Mouse (Mus musculus) mature B cell (primary cell): Measurements from ENCODE around the gene Yes1.
"Not testable (repeated sequence)": the region's sequence is repeated elsewhere in the genome, so short reads cannot be mapped to it uniquely, and the experiment has no call there.

Experiments
- in situ Hi-C: fragments of 300-500 bp; cut with MboI; formaldehyde crosslinking; loops from 2 replicates; pipeline ENCODE4 v1.14.3; 2019

The Yes1 gene

DNA sequence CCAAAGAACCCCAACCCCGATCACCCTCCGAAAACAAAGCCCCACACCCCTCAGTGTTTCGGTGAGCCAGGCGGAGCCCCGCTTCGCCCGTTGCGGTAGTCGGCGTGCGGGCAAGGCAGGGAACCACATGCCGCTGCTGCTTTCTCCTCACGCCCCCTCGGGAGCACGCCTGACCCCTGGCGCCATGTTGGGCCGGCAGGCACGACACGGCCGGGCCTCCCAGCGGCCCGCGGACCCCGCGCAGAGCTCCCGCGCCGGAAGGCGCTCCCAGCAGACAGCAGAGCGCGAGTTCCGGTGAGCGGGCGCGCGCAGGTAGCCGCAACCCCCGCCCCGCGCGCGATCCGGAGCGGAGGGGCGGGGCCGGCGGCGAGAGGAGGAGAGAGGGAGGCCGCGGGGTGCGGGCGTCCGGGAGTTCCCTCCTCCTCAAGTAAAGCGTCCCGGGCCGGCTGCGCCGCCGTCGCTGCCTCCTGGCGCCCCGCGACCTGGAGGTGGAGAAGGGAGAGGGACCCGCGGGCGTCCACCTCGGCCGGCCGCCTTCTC is at the start of gene Yes1:
TSS of gene Yes1 (plus strand) at position 371 of the 540 bp plus-strand sequence.
- in situ Hi-C loops: no loop called here

GRCm38 (mm10) chr5:32564697-32565096 is 46.3 kb upstream of the Yes1 start:
- in situ Hi-C loops: no loop called here

DNA sequence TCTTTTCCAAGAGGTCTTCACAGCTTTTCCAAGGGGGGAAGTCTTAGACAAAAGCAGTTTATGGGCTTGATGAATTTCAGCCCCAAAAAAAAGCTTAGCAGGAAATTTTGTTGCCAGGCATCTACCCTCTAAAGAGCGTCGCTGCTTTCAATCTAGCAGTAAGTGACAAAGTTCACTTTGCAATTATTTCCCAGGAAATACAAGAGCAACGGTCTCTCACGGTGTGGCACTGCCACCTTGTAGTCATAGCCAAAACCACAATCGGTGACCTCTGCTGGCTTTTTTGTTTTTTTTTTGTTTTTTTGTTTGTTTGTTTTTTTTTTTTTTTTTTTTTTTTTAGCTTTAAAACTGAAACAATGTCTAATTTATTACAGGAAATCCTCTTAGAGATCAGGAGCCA is 39.2 kb upstream of the Yes1 start:
- in situ Hi-C loops: no loop called here

DNA sequence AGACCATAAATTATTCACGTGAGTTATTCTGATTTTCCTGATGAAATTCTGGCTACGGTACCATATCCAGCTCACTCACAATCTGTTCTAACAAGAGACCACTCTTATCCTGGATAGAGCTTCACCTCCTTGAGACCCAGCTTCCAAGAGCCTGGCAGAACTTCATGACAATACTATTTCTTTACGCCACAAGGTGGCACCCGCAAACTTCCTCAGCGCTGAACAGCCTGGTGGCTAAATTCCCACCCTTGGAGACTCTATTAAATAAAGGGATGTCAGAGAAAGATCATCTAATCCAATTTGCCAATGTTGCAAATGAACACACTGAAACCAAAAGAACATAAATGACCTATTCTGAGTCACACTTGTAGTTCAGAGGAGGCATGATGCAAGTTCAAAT is 22.8 kb upstream of the Yes1 start:
- in situ Hi-C loops: no loop called here

- in situ Hi-C loops: no loop called here
Observed at GRCm38 (mm10) chr5:32593793-32594192, 17.2 kb upstream of the Yes1 start.

DNA sequence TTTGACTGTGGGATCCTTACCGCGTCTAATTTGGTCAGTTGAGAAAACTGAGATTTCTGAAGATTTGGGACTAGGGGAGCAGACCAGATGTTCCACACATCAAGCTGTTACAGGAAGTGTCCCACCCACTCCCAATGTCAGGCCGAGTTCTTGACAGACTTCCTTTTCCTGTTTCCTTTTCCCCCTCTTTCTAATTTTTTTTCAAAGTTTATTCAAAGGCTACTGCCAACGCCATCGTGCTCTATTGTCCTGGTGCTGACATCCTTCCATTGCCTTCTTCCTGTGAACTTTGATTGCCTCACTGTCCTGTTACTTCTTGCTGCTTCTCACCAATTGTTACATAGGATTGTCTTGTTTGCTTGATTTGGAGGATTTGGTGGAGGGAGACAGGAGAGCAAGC is 16.6 kb upstream of the Yes1 start:
- in situ Hi-C loops: no loop called here

DNA sequence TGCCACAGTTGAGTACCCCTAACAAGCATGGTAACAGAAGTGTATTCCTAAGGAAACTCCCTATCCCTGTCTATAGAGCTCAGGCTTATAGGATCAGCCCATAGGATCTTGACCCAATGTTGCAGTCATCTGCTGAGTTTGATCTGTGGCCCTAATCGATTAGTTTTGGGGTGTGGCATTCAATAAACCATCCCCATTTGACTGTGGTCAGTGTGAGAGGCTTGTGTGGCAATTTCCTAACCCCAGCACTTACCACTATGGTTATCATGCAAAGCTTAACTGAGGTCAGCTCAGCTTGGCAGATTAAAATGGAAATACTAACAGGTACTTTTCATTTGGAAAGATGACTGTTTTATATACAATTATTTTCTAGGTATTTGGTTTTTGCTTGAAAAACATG is 5.1 kb upstream of the Yes1 start:
- in situ Hi-C loops: no loop called here

DNA sequence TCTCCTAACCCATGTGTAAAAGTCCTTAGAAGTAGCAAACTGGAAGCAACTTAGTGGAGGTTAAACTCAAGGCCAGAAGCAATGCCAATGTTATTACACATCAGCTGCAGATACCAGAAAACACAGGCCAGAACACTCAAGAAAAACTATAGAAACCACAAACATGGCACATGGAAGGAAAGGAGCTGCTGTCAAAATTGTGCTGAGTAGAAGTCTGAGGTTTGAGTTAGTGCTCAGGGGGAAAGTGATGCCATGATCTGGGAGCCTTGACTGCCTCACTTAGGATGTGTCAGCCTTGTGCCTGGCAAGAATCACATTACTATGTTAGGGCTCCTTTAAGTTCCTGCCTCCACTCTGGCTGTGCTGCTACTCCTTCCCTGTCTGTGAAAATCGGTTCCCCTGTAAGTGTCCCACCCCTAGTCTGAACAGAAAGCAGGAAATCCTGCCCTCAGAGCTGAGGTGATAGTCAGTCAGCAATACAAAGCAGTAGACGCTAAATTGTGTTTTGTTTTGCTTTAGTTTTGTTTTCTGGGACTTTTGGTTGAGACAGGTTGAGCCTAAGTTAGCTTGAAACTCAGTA is 3.1 kb upstream of the Yes1 start:
- in situ Hi-C loops: no loop called here

- in situ Hi-C loops: no loop called here
Observed at GRCm38 (mm10) chr5:32608516-32608915, 2.5 kb upstream of the Yes1 start.

DNA sequence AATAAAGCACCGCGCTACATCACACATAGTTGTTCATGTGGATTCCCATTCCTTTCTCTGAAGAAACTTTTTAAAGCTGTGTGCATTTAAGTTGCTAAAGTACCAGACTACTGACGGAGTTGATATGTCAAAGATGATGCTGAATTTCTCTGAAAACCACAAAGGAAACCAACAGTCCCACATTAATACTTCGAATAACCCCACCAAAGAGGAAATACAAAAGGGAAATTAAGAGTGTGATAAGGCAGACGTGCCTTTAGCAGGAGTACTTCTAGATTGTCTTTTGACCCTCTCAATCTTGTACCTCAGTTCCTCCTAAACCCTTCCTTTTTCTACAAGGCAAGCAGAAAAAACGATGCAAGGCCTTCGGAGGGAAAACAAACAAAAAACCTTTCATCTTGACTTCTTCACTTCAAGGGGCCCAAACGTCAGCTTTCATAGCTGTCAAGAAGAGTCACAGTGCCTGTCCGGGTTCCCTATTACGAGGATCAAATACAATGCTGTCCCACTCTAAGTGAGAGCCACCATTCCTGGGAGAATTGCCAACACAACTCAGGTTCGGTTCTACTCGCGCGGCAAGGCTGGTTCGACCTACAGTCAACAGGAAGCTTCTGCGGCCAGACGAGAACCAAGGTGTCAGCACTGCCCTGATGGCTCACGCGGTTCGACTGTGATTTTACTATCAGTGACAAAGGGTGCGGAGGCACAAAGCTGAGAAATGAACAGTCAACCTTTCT is 739 bp upstream of the Yes1 start:
- in situ Hi-C loops: no loop called here

DNA sequence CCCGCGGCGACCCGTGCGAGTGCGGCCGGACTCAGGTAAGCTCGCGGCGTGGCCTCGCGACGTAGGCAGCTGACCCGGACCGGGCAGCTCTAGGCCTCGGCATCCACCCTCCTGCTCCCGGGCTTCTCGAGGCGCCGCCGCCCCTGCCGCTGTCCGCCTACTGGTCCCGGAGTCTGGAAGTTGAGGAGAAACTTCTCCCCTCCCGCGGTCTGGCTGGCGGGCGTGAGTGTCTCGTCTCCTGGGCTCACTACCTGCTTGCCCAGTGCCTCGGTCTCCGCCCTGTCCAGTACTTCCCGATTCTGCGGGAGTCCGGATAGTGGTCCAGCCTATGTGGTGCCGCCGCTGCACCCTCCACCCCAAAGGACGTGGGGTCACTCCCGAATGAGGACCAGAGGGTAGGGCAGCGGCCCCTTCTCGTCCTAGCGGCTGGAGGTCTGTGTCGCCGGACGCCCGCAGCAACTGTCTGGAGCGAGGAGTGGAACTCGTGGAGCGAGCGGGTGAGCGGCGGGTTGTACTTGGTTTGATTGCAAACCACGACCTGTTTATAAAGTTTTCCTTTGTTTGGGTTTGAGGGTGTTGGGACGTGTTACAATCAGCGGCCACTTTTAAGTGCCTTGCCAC is 480 bp downstream of the Yes1 start:
- in situ Hi-C loops: no loop called here

DNA sequence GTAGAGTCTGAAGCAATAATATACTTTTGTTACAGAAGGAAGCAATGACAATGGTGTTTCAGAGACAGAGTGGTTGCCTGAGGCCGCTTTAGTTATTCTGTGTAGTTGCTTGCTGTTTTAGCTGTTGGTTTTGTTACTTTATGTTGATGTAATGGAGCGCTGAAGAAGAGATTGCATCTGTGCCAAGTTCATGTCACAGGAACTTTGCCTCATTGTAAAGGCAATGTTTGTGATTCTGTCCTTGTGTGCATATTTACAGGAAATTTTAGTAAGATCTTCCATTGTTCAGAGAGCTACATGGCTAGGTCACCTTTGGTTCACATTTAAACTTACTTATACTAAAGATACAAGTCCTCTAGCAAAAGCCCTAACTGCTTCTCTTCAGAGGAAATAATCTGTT is 3.3 kb downstream of the Yes1 start:
- in situ Hi-C loops: no loop called here

GRCm38 (mm10) chr5:32614691-32615090 is 3.7 kb downstream of the Yes1 start:
- in situ Hi-C loops: no loop called here

DNA sequence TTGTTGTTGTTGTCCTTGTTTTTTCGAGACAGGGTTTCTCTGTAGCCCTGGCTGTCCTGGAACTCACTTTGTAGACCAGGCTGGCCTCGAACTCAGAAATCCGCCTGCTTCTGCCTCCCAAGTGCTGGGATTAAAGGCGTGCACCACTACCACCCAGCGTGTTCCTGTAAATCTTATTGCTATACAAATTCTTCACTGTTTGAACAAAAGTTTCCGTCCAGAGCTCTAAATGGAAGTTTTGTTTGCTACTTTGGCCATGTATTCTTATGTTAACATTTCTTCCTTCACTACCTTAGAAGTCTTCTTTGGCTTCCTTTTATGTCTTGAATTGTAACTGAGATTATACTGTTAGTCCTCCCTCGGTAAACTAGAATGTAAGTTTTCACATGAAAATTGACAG is 5.5 kb downstream of the Yes1 start:
- in situ Hi-C loops: not testable (repeated sequence)

DNA sequence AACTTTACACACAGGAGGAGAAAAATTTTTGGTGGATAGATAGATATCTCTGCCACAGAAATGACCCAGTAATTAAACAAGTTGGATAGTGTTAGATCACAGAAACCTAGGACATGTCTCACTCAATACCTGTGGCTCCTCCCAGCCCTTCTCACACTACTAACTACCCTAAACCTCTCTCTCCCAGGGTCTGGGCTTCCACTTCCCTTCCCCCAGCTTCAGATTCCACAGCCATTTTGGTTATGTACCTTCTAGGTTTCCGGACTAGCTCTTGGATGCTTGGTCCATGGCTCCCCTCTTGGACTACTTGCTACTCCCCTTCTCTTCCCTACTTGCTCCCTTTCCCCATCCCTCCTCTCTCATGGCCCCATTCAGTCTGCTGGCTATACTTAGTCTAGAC is 6.9 kb downstream of the Yes1 start:
- in situ Hi-C loops: no loop called here

DNA sequence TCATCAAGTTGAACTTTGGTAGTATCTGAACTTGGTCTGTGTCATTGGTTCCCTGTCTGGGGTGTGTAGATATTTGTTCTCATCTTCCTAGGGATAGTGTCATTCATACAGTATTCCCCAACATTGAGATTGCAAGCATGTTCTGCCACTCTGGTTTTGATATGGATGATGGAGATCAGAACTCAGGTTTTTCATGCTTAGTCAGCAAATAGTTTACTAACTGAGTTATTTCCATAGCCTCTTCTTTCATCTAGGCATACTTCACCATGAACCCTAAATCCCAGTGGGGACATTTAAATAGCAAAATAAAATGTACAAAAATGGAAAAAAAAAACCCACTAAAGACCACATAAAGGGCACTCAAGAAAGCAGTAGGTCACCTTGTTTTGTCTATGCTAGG is 12.7 kb downstream of the Yes1 start:
- in situ Hi-C loops: no loop called here

GRCm38 (mm10) chr5:32624777-32625176 is 13.8 kb downstream of the Yes1 start:
- in situ Hi-C loops: no loop called here

GRCm38 (mm10) chr5:32633185-32633584 is 22.2 kb downstream of the Yes1 start:
- in situ Hi-C loops: no loop called here

GRCm38 (mm10) chr5:32657386-32657785 is 46.4 kb downstream of the Yes1 start:
- in situ Hi-C loops: no loop called here

GRCm38 (mm10) chr5:32682475-32682874 is 71.5 kb downstream of the Yes1 start:
- in situ Hi-C loops: no loop called here

DNA sequence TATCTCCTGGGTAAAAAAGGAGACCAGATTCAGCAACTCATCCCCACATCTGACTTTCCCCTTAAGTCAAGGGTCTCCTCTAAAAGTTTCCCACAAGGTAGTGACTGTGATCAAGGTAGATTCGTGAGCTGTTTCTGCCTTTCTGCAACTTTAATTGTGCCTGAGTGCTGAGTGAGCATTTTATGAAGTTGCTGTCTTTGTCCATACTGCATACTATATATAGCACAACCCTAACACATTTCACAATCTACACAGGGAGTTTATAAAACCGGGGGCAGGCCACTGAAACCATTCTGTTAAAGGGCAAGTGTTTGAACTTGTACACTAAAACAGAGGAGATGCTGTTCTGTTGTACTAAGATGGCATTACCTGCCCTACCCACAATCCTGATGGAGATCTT is 82.4 kb downstream of the Yes1 start:
- in situ Hi-C loops: no loop called here

DNA sequence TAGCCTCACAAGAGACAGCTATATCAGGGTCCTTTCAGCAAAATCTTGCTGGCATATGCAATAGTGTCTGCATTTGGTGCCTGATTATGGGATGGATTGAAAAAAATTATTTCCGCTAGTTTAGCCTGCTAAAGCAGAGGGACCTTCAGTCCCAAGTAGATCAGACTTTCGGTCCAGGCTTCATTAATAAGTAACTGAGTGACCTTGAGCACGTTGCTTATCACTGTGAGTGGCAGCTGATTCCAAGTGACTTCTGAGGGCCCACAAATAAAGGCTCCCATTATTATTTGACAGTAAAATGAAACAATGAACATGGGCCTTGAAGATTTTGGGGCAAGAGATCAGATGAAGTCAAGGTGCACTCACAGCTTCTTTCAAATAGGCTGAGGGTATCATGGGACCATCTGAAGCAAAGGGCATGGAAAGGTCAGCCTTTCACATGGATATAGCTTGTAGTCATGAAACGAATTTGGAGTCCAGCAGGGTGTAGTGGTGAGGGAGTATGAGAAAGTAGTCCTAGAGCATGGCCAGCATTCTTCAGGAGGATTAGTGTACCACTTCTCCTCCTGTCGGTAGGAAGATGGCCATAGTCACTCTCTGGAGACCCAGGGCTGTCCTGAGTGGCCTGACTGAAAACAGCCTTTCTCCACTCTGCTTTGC is 86.4 kb downstream of the Yes1 start:
- in situ Hi-C loops: no loop called here
